Mouse (Mus musculus) C2C12 (cell line): Measurements from ENCODE around the gene Fermt2. TPM values are rescaled to one million over a fixed set of nuclear protein-coding genes. Genes with fewer than 3 reads are reported as not detected.

ENCODE experiments used
- H3K27me3 ChIP-seq: one replicate; pipeline ENCODE4 v1.6.1; 2011; ENCODE audit not compliant: control insufficient read depth, insufficient read depth, insufficient read length
- H3K36me3 ChIP-seq: one replicate; pipeline ENCODE4 v1.6.1; 2011; ENCODE audit not compliant: control insufficient read depth, insufficient read depth
- H3K4me3 ChIP-seq: one replicate; pipeline ENCODE4 v1.5.1; 2011; ENCODE audit warnings: mild to moderate bottlenecking, control low read depth; ENCODE audit not compliant: poor library complexity, insufficient read depth, severe bottlenecking
- H3K79me2 ChIP-seq: one replicate; pipeline ENCODE4 v1.6.1; 2011; ENCODE audit not compliant: control insufficient read depth, insufficient read depth
- H3K79me3 ChIP-seq: one replicate; pipeline ENCODE4 v1.6.1; 2011; ENCODE audit warnings: low read depth, control low read depth
- H3ac ChIP-seq: one replicate; pipeline ENCODE3; 2011; ENCODE audit warnings: low read depth; ENCODE audit not compliant: control insufficient read depth, insufficient read length
- CEBPB ChIP-seq: IDR thresholded peaks from one replicate; pipeline ENCODE4 v1.6.1; 2011; ENCODE audit warnings: low read depth, mild to moderate bottlenecking, control low read depth, moderate library complexity
- CTCF ChIP-seq: IDR thresholded peaks from one replicate; pipeline ENCODE4 v1.5.1; 2011; ENCODE audit not compliant: control insufficient read depth, insufficient read depth, insufficient read length
- FOSL1 ChIP-seq: IDR thresholded peaks from one replicate; pipeline ENCODE4 v1.8.0; 2011; ENCODE audit warnings: mild to moderate bottlenecking, low read length; ENCODE audit not compliant: poor library complexity, insufficient read depth, severe bottlenecking
- MAX ChIP-seq: IDR thresholded peaks from one replicate; pipeline ENCODE4 v1.6.1; 2011; ENCODE audit warnings: mild to moderate bottlenecking, control low read depth
- MYOD1 ChIP-seq: IDR thresholded peaks from one replicate; pipeline ENCODE4 v1.6.1; 2011; ENCODE audit warnings: low read depth; ENCODE audit not compliant: control insufficient read depth, insufficient read length
- MYOG ChIP-seq: IDR thresholded peaks from one replicate; pipeline ENCODE4 v1.6.1; 2011; ENCODE audit not compliant: control insufficient read depth, insufficient read length; ENCODE audit errors: extremely low read depth
- USF1 ChIP-seq: IDR thresholded peaks from one replicate; pipeline ENCODE4 v1.6.1; 2011; ENCODE audit warnings: low read depth, mild to moderate bottlenecking, control low read depth, moderate library complexity
- polyA plus RNA-seq: library from polyadenylated mRNA; unstranded; fragments of >200 nt; fragmentation: generic; extraction: Trizol; gene quantifications from one replicate; pipeline ENCODE4 v1.2.1, GENCODE M21; 2012; ENCODE audit warnings: missing spikeins

The Fermt2 gene
- polyA plus RNA-seq, 1 experiment, result 40.9 TPM

- Histone ChIP-seq H3K79me2 (no peaks in the 10 kb centered on the region), H3K27me3 (no peaks in the 10 kb centered on the region), H3K36me3 (peaks cover 82% of the 10 kb centered on the region), H3K4me3 (no peak overlapping the region), H3ac (no peak overlapping the region), H3K79me3 (no peaks in the 10 kb centered on the region)
- TF ChIP-seq MAX, result no peak
- TF ChIP-seq MYOG, result no peak
- no peak for TF ChIP-seq FOSL1
- no peak for TF ChIP-seq CTCF
Measured at GRCm38 (mm10) chr14:45463599-45463998, 66.3 kb downstream of the Fermt2 start.

DNA sequence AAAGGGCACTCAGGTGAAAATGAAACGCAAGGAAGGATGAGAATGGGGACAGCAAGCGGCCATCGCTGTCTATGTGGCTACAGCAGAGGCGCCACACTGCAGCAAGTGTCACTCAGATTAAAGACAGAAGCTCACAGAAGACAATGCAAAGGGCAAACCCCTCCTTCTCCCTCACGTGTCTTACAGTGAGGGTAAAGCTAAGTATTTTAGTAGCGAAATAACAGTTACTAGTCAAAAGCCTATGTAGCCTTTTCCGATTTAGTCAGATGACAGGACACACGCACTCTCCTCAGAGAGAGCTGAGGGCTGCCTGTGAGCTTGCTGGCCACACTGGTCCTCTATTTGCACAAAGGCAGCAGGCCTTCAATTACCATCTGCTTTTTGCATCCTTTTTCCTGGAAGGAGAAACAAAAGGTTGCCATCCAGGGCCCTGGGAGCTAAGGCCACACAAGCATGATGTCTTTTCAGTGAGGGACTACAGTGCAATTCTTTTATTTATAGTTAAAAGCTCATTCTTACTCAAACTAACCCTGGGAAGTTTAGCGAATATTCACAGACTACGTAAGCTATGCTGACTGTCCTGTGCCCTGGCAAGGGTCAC, 66.9 kb downstream of the Fermt2 start:
- no peak overlapping the region for H3K4me3 ChIP-seq
- TF ChIP-seq CEBPB, result no peak
- no peak for TF ChIP-seq FOSL1
- no peak for TF ChIP-seq CTCF
- no peak for TF ChIP-seq MAX
- TF ChIP-seq MYOD1, result no peak
- no peaks in the 10 kb centered on the region for H3K79me3 ChIP-seq
- no peaks in the 10 kb centered on the region for H3K79me2 ChIP-seq
- no peaks in the 10 kb centered on the region for H3K27me3 ChIP-seq
- no peak overlapping the region for H3ac ChIP-seq
- peaks cover 79% of the 10 kb centered on the region for H3K36me3 ChIP-seq

- Histone ChIP-seq H3K79me3 (no peaks in the 10 kb centered on the region), H3K79me2 (no peaks in the 10 kb centered on the region), H3K36me3 (peaks cover 80% of the 10 kb centered on the region), H3ac (no peak overlapping the region), H3K27me3 (no peaks in the 10 kb centered on the region), H3K4me3 (no peak overlapping the region)
- TF ChIP-seq CEBPB, result no peak
- no peak for TF ChIP-seq FOSL1
Measured at GRCm38 (mm10) chr14:45462374-45462773, 67.5 kb downstream of the Fermt2 start.

- peaks cover 79% of the 10 kb centered on the region for H3K36me3 ChIP-seq
- no peaks in the 10 kb centered on the region for H3K27me3 ChIP-seq
- TF ChIP-seq MAX (no peak), CTCF (no peak), MYOD1 (no peak), FOSL1 (no peak), MYOG (no peak), USF1 (no peak), CEBPB (no peak)
- H3K4me3 ChIP-seq, result no peak overlapping the region
- H3K79me2 ChIP-seq, result no peaks in the 10 kb centered on the region
- H3K79me3 ChIP-seq, result no peaks in the 10 kb centered on the region
- H3ac ChIP-seq, result no peak overlapping the region
Measured at GRCm38 (mm10) chr14:45461945-45462344, 68.0 kb downstream of the Fermt2 start.

DNA sequence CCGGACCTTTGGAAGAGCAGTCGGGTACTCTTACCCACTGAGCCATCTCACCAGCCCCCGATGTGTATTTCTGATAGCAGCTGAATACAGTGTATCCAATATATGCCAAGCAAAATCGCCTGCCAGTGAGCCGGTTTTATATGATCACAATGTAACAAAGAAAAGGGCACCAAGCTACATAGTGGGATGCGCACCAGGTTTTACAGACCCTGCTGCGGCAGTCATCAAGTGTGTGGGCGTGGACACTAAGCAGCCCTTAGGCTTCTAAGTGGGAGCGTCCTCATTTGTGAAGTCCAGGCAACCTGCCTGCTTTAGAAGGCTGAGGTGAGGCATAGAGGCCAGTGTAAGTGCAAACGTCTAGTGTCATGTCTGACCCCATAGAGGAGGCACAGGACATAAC, 69.4 kb downstream of the Fermt2 start:
- H3K79me2 ChIP-seq, result no peaks in the 10 kb centered on the region
- peaks cover 76% of the 10 kb centered on the region for H3K36me3 ChIP-seq
- H3K4me3 ChIP-seq, result no peak overlapping the region
- no peaks in the 10 kb centered on the region for H3K27me3 ChIP-seq
- TF ChIP-seq CTCF (no peak), CEBPB (no peak), MYOG (no peak), MYOD1 (no peak), USF1 (no peak), MAX (no peak), FOSL1 (no peak)
- no peak overlapping the region for H3ac ChIP-seq
- no peaks in the 10 kb centered on the region for H3K79me3 ChIP-seq

DNA sequence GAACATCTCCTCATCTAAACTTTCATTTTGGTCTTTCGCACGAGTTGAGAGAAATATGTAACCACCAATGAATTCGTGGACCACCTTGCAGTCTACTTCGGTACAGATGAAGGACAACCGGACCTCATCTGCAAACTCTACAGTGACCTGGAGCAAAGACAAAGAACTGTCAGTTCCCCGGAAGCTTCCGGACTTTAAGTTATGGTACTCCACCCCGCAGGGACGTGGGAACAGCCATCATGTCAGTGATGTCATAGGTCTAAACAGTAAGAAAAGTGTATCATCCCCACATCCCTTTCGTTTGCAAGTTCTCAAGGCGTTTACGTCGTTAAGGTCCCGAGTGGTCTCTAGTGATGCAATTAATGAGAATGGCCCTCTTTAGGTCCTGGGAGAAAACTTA, 70.0 kb downstream of the Fermt2 start:
- Histone ChIP-seq H3K27me3 (no peaks in the 10 kb centered on the region), H3K79me3 (no peaks in the 10 kb centered on the region), H3K4me3 (no peak overlapping the region), H3ac (no peak overlapping the region), H3K36me3 (peaks cover 73% of the 10 kb centered on the region), H3K79me2 (no peaks in the 10 kb centered on the region)
- no peak for TF ChIP-seq CEBPB
- no peak for TF ChIP-seq MYOG
- no peak for TF ChIP-seq USF1
- no peak for TF ChIP-seq FOSL1
- TF ChIP-seq CTCF, result no peak
- TF ChIP-seq MYOD1, result no peak
- no peak for TF ChIP-seq MAX
